Mouse (Mus musculus) embryonic facial prominence, embryonic 14.5 days (tissue): ENCODE measurements around the gene Rps9. TPM values are rescaled to one million over a fixed set of nuclear protein-coding genes. Genes with fewer than 3 reads are reported as not detected.
"Not testable (repeated sequence)": the region's sequence is repeated elsewhere in the genome, so short reads cannot be mapped to it uniquely, and the experiment has no call there.

ENCODE experiments used
- ATAC-seq: fragments of 200-750 bp; cut with Nextera tagmentation; 2 replicates; pipeline ENCODE4 v1.8.0; 2017; ENCODE audit warnings: low read depth, moderate number of reproducible peaks, moderate TSS enrichment
- DNase-seq: peaks from one replicate; pipeline ENCODE4 v3.0.0-alpha.2; 2015; ENCODE audit warnings: low spot score
- H3K27ac ChIP-seq: fragments of 300-500 bp; sonication (generic); replicated peaks from 2 replicates; pipeline ENCODE4 v1.5.1; 2014; ENCODE audit warnings: low read depth, mild to moderate bottlenecking, low read length, moderate library complexity
- H3K27me3 ChIP-seq: fragments of 300-500 bp; sonication (generic); replicated peaks from 2 replicates; pipeline ENCODE4 v1.6.1; 2014; ENCODE audit warnings: low read length; ENCODE audit not compliant: control insufficient read depth, insufficient read depth
- H3K36me3 ChIP-seq: fragments of 300-500 bp; sonication (generic); 2 replicates; pipeline ENCODE4 v1.6.1; 2014; ENCODE audit warnings: low read length, mixed read lengths; ENCODE audit not compliant: control insufficient read depth, insufficient read depth
- H3K4me1 ChIP-seq: fragments of 300-500 bp; sonication (generic); 2 replicates; pipeline ENCODE4 v1.6.1; 2014; ENCODE audit warnings: antibody characterized with exemption, low read length; ENCODE audit not compliant: control insufficient read depth, insufficient read depth
- H3K4me2 ChIP-seq: fragments of 300-500 bp; sonication (generic); 2 replicates; pipeline ENCODE4 v1.6.1; 2014; ENCODE audit warnings: low read depth, mild to moderate bottlenecking, low read length, moderate library complexity, mixed read lengths
- H3K4me3 ChIP-seq: fragments of 300-500 bp; sonication (generic); 2 replicates; pipeline ENCODE4 v1.5.1; 2014; ENCODE audit warnings: low read depth, mild to moderate bottlenecking, low read length
- H3K9ac ChIP-seq: fragments of 300-500 bp; sonication (generic); 2 replicates; pipeline ENCODE4 v1.6.1; 2014; ENCODE audit warnings: low read depth, mild to moderate bottlenecking, low read length, moderate library complexity, mixed read lengths
- H3K9me3 ChIP-seq: fragments of 300-500 bp; sonication (generic); 2 replicates; pipeline ENCODE4 v1.6.1; 2016; ENCODE audit warnings: low read length; ENCODE audit not compliant: control insufficient read depth
- WGBS: fragments of 180-500 bp; shearing (Covaris S2); extraction: QIAGEN DNeasy Blood & Tissue Kit; methylation state at CpG from one replicate; pipeline ENCODE4 v1.1.7; 2014; 5-methylcytosine and 5-hydroxymethylcytosine counted together
- polyA plus RNA-seq: library from polyadenylated mRNA; unstranded; fragments of >200 nt; fragmentation: Nextera tagmentation; extraction: Ambion mirVana; gene quantifications from 2 replicates; pipeline ENCODE4 v1.2.1, GENCODE M21; 2014

Gene Rps9
- polyA plus RNA-seq, 1 experiment from 2014 or later: 1,554 TPM

DNA sequence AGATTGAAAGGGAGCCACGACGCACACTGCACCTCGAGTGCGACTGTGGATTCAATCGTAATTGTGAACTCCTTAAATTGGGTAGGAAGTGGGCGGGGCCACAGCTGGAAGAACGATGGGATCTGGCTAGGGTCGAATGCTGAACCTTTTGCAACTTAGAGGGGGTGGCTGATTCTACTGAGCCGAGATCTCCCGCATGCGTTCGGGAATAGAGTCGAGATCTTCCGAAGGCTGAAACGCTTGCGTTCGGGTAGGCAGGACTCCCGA lies 10.1 kb upstream of the Rps9 start:
- WGBS: 0% methylated on average over 18 of the region's 18 CpGs
- ATAC-seq (no peak), DNase-seq (no peak)
- peak overlapping the region; percentile 88 for H3K4me2 ChIP-seq
- H3K4me3 ChIP-seq: peak overlapping the region; percentile 74
- H3K27me3 ChIP-seq: no peaks in the 10 kb centered on the region
- H3K9me3 ChIP-seq: no peaks in the 10 kb centered on the region
- peak overlapping the region; percentile 87 for H3K9ac ChIP-seq
- peak overlapping the region; percentile 97 for H3K27ac ChIP-seq
- H3K4me1 ChIP-seq: peaks cover 8% of the 10 kb centered on the region
- H3K36me3 ChIP-seq: peaks cover 32% of the 10 kb centered on the region

DNA sequence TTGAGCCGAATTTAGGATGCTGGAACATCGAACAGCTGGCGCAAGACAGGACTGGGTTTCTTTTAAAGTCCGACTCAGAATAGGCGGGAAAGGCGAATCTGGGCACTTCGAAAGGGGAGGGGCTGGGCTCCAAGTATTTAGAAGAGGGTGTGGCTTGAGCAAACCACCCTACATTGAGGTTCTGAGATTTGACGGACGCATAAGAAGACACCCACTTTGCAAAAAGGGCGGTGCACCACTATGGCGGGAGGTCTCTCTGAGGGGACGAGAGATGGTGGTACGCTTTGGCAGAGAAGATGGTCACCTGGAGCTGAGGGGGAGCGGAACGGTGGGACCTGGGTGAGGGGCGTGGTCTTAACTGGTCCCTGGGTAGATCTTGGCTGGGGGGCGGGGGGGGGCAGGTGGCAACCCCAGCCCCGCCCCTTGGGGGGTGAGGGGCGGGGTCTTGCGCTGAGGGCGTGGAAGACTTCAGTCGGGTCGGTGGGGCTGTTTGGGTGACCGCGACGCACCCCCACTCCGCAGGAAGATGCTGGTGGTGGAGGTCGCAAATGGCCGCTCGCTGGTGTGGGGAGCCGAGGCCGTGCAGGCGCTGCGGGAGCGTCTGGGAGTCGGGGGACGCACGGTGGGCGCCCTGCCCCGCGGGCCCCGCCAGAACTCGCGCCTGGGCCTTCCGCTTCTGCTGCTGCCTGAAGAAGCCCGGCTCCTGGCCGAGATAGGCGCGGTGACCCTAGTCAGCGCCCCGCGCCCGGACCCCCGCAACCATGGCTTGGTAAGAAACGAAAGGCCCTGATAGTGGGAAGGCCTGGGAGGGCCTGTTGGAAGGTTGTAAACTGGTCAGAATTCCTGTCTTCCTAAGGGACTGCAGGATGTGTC lies 9.5 kb upstream of the Rps9 start:
- peaks cover 8% of the 10 kb centered on the region for H3K4me1 ChIP-seq
- peak; percentile 97 for DNase-seq
- peaks cover 37% of the 10 kb centered on the region for H3K36me3 ChIP-seq
- ATAC-seq: peak; percentile 58
- peak overlapping the region; percentile 88 for H3K4me2 ChIP-seq
- H3K9ac ChIP-seq: peak overlapping the region; percentile 87
- H3K27me3 ChIP-seq: no peaks in the 10 kb centered on the region
- H3K9me3 ChIP-seq: no peaks in the 10 kb centered on the region
- peak overlapping the region; percentile 97 for H3K27ac ChIP-seq
- under 1% methylated on average over 20 of the region's 55 CpGs for WGBS
- peak overlapping the region; percentile 74 for H3K4me3 ChIP-seq

- Histone ChIP-seq H3K4me3 (peak overlapping the region; percentile 74), H3K27ac (peak overlapping the region; percentile 97), H3K9ac (peak overlapping the region; percentile 87), H3K36me3 (peaks cover 44% of the 10 kb centered on the region), H3K4me2 (peak overlapping the region; percentile 88)
- DNase-seq, H3K9me3 ChIP-seq, ATAC-seq, H3K4me1 ChIP-seq, H3K27me3 ChIP-seq: not testable (repeated sequence)
- 2% methylated on average over 9 of the region's 9 CpGs for WGBS
Observed at GRCm38 (mm10) chr7:3694949-3695305, 8.9 kb upstream of the Rps9 start.

DNA sequence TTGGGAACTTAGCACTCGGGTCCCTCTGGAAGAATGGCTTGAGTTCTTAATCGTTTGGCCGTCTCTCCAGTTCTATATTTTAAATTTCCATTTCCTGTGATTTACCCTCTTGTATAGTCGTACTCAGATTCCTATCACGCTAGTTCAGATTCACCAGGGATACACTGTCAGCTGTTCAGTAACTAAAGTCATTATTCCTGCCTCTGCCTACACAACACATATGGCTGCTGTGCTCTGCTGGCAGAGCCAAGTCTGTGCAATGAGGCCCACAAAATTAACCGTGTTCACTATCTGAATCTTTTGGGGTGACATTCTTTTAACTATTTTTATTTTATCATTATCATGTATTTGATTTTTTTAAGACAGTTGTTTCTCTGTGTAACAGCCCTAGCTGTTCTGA lies 5.3 kb upstream of the Rps9 start:
- no peak overlapping the region for H3K9ac ChIP-seq
- no peak overlapping the region for H3K4me3 ChIP-seq
- H3K4me1 ChIP-seq: peaks cover 5% of the 10 kb centered on the region
- ATAC-seq (no peak), DNase-seq (no peak)
- H3K27me3 ChIP-seq: no peaks in the 10 kb centered on the region
- 95% methylated on average over 6 of the region's 6 CpGs for WGBS
- no peak overlapping the region for H3K27ac ChIP-seq
- H3K4me2 ChIP-seq: no peak overlapping the region
- H3K36me3 ChIP-seq: peaks cover 61% of the 10 kb centered on the region
- H3K9me3 ChIP-seq: no peaks in the 10 kb centered on the region

DNA sequence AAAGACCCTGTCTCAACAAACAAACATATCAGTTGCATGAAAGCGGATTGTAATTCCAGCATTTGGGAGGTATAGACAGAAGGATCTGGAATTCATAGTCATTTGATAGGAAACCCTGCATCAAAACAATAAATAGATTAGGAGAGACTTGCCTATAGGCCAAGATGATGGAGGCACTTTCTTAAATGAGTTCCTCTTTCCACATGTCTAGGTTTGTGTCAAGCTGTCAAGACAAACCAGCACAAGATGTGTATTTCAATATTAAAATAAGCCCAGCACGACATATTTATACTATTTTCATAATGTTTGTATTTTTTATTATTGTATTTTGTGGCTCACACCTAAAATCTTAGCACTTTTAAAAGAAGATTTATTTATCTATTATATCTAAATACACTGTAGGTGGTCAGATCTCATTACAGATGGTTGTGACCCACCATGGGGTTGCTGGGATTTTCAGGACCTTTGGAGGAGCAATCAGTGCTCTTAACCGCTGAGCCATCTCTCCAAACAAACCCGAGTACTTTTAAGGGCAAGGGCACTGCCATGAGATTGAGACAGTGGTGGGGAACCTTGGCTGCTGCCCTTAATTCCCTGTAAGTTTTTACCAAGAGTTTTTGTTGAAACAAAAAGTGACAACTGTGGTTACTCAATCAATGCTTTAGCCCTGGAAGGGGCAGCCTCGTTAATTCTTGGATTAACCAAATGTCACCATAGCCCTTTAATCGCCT lies 480 bp upstream of the Rps9 start:
- no peaks in the 10 kb centered on the region for H3K27me3 ChIP-seq
- H3K4me2 ChIP-seq: peak overlapping the region; percentile 83
- H3K27ac ChIP-seq: peak overlapping the region; percentile 57
- H3K36me3 ChIP-seq: peaks cover 72% of the 10 kb centered on the region
- H3K4me1 ChIP-seq: peaks cover 4% of the 10 kb centered on the region; the same call in 1 of the 2 replicates
- peak overlapping the region; percentile 92 for H3K9ac ChIP-seq
- DNase-seq (no peak), ATAC-seq (peak; percentile 41)
- no peaks in the 10 kb centered on the region for H3K9me3 ChIP-seq
- WGBS: 21% methylated on average over 6 of the region's 6 CpGs
- H3K4me3 ChIP-seq: peak overlapping the region; percentile 85

GRCm38 (mm10) chr7:3704475-3704874 lies 682 bp downstream of the Rps9 start:
- peak overlapping the region; percentile 83 for H3K4me2 ChIP-seq
- WGBS: under 1% methylated on average over 20 of the region's 20 CpGs
- DNase-seq (no peak), ATAC-seq (peak; percentile 10; the same call in 1 of the 2 replicates)
- H3K9ac ChIP-seq: peak overlapping the region; percentile 92
- H3K4me1 ChIP-seq: peaks cover 4% of the 10 kb centered on the region; the same call in 1 of the 2 replicates
- H3K9me3 ChIP-seq: no peaks in the 10 kb centered on the region
- H3K27ac ChIP-seq: peak overlapping the region; percentile 93
- H3K36me3 ChIP-seq: peaks cover 60% of the 10 kb centered on the region
- peak overlapping the region; percentile 85 for H3K4me3 ChIP-seq
- H3K27me3 ChIP-seq: no peaks in the 10 kb centered on the region

GRCm38 (mm10) chr7:3705461-3705860 lies 1.7 kb downstream of the Rps9 start:
- H3K27ac ChIP-seq: peak overlapping the region; percentile 93; the same call in 1 of the 2 replicates
- H3K4me2 ChIP-seq: peak overlapping the region; percentile 83
- WGBS: 0% methylated on average over 6 of the region's 7 CpGs
- H3K27me3 ChIP-seq, H3K9me3 ChIP-seq, ATAC-seq, H3K4me1 ChIP-seq: not testable (repeated sequence)
- peak overlapping the region; percentile 85 for H3K4me3 ChIP-seq
- peaks cover 50% of the 10 kb centered on the region for H3K36me3 ChIP-seq
- H3K9ac ChIP-seq: peak overlapping the region; percentile 92
- peak; percentile 29 for DNase-seq

GRCm38 (mm10) chr7:3705911-3706310 lies 2.1 kb downstream of the Rps9 start:
- Histone ChIP-seq H3K36me3 (peaks cover 49% of the 10 kb centered on the region), H3K4me2 (peak overlapping the region; percentile 83), H3K4me1 (peaks cover 4% of the 10 kb centered on the region; the same call in 1 of the 2 replicates), H3K9ac (peak overlapping the region; percentile 92), H3K27ac (no peak overlapping the region), H3K27me3 (no peaks in the 10 kb centered on the region), H3K9me3 (no peaks in the 10 kb centered on the region), H3K4me3 (peak overlapping the region; percentile 85)
- no peak for ATAC-seq
- WGBS: 30% methylated on average over 6 of the region's 6 CpGs
- DNase-seq: no peak
